Mouse (Mus musculus) gastrocnemius, adult 18-20 months (tissue): ENCODE results near the gene Cdh18. TPM values are rescaled to one million over a fixed set of nuclear protein-coding genes. Genes with fewer than 3 reads are reported as not detected.
"Not testable (repeated sequence)": the region's sequence is repeated elsewhere in the genome, so short reads cannot be mapped to it uniquely, and the experiment has no call there.

Experiments used
- DNase-seq: peaks from one replicate; pipeline ENCODE4 v3.0.0; 2021; ENCODE audit warnings: low spot score
- total RNA-seq, 2 experiments: library from RNA; stranded (reverse); gene quantifications; 2 replicates each; pipeline ENCODE4 v1.2.3; 2021

Cdh18 gene
- total RNA-seq, 2 experiments from 2014 or later: not detected

DNA sequence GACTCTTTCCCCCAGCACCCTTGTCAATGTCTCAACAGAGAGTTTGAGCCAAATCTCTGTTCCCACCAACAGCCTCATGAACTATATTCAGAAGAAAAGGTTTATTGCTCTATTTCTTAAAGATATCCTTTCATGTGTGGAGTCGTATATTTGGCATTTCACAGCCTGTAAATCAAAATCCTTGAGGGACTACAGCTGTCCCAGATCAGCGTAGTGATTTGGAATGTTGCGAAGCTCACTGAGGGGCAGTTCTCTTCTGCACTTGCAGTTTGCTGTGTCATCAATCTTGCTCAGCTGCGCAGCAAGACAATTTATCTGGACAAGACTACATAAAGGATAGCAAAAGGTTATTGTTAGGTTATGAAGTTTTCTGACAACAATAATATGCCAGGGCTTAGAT, 385.5 kb downstream of the Cdh18 start:
- no peak for DNase-seq

DNA sequence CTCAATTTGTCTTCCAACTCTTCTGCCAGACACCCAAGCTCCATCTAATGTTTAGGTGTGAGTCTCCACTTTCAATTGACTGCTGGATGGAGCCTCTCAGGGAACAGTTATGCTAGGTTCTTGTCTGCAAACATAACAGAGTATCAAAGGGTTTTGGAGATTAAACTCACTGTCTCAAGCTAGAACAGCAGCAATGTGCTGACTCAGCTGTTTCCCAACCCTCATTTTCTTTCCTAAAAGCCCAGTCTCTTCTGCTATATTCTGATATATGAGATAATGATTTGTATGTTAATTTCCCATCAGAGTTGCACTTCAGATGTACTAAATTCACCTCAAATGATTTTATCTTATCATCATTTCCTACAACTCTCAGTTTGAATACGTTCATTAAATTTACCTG, 398.4 kb downstream of the Cdh18 start:
- DNase-seq: no peak

DNA sequence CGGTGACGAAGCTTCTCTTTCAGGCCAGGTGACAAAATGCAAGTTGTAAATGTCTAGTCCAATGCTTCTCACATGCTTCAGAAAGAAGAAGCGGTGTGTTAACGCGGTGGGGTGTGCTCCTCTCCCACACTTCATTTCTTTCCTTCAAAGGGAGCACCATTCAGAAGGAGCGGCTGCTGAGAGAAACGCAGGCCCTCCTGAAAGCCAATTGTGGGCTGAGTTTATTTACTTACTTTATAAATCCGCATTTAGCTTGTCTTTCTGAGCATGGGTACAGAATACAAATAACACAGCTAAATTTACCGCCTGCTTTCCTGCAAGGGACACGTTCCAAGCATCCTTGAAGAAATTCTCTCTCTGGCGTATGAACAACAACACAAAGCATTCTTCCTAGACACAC, 420.6 kb downstream of the Cdh18 start:
- no peak for DNase-seq

DNA sequence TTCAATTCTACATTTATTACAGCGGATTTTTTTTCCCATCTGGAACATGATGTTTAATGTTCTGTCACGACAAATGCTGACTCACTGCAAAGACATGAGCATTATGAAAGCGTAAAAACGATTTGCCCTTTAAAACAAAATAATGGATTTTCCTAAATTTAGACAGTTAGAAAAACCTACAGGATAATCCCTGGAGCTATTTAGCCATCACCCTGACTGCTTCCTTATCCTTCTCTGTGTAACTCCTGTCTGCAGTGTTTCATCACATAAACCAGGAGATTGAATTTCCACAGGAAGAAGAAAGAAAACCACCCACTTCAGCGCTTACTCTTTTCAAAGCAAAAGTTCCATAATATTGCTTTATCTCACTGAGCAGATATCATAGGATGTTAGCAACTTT, 431.3 kb downstream of the Cdh18 start:
- DNase-seq: no peak

DNA sequence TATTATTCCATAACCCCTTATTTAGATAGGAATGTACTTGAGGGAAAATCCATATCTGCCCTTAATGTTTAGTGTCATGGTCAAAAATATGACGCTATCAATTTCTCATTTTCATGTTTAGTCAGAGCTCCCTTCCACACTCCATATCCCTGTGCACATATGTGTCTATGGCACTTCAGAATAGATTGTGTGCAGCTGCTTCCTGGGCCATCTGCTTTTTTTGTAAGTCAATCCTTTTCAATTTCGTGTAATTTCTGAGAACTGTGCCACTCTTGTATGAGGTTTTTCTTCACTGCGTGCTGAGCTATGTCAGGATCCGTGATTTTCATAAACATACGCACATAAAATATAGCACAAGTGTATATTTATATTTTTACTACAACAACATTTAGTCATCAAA, 435.8 kb downstream of the Cdh18 start:
- no peak for DNase-seq

DNA sequence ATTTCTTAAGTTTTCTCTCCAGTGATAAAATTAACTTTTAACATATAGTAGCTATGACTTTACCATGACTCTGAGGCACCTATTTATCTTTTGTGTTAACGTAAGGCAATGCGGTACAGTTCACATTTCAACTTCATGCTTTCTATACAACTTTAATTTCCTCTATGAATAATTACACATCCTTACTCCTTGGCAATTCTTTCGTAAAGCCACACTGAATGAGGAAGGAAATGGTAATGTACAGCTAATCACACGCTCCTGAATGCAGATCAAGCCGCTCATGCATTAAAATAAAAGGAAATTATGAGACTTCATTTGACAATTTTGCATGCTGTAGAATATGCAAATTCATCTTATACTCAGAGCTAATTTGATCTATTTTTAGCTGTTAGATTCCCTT, 467.9 kb downstream of the Cdh18 start:
- no peak for DNase-seq

DNA sequence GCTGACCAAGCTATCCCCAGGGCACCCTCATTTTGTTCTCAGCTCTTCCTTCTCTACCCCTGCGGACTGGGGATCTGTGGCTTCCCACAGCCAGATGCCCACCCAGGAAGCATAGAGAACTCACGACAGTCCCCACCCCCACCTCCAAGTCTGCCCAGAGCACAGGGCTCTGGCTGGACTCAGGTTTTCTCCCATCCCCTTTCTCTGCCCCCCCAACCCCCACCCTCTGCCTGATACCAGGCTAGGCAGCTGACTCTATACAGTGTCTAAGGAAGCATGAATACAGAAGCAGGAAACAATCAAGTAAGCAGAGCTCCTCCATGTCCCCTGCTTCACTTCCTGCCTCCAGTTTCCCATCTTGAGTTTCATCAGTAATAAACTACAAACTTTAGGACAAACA, 472.3 kb downstream of the Cdh18 start:
- no peak for DNase-seq

DNA sequence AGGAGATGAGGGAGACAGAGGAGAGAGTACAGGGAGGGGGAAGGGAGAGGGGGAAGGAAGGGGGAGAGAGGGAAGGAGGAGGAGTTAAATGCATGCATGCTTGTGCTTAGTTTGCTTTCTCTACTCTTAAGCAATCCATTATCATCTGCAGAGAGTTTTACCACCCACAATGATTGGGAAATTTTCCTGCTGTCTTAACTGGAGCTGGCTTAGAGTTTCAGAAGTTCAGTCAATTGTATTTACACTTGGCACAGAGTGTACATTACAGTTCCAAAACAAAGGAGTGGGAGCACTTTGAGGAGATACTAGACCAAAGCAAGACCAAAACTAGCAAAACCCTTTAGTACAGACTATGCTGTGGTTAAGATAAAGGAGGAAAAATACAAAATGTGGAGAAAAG, 473.8 kb downstream of the Cdh18 start:
- no peak for DNase-seq

DNA sequence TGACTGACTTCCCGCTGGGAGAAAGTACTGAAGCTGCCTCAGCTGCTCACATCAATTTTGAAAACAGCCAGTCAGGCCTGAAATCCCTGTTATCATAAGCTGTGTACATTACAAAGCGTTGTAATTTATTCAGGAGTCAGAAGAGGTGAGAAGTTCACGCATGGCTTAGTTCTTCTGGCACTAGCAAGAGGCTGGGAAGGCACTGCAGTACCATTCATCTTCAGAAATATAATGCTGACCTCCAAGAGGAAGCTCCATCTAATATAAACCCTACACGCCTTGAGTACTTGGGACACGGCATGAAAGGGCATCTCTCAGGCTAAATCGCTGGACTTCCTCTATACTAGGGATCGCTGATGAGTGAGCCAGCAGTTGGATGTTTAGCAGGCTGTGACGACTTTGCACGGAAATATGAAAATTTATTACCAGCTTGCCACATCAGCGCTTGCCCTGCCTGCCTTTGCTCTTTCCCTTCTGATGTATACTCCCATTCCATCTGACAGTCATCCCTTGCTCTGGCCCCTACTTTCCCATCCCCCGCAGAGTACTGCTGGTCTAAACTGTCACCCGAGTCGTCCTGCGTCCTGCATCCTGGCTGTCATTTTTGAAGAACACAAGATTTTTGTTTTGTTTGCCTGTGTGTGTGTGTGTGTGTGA, 486.9 kb downstream of the Cdh18 start:
- no peak for DNase-seq

DNA sequence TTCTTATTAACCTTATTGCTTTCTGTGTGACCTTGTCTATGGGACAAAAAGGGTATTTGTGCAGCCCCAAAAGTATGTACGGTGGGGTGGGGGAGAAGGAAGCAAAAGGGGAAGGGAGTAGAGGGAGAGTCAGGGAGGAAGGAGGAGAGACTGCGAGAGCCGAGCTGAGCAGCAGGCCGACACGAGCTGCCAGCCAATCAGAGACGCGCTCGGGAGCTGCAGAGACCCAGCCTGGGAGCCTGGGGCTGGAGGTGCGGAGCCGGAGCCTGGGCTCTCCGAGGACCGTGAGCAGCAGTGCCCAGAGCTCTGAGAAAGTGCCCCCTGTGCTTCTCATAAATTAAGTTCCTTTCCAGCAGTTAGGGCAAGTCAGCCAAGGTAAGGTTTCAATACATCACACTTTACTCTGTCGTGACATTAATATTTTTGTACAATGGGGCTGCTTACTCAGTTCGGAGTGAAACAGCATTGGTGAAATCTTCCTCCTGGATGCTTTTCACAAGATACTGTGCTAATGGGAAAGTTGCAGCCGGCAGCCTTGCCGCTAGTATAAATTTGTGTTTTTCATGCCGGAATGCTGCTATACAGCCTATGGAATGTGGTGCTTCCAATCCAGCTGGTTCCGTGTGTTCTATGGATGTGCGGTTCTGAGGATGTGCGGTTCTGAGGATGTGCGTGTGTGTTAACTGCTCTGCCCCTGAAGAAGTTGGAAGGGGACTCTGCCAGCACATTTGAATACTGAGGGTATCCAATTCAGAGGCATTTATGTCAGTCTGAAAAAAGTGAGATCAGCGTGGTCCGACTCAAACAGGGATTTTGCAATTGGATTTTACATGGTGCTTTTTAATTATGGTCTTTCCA, 487.6 kb downstream of the Cdh18 start:
- no peak for DNase-seq

DNA sequence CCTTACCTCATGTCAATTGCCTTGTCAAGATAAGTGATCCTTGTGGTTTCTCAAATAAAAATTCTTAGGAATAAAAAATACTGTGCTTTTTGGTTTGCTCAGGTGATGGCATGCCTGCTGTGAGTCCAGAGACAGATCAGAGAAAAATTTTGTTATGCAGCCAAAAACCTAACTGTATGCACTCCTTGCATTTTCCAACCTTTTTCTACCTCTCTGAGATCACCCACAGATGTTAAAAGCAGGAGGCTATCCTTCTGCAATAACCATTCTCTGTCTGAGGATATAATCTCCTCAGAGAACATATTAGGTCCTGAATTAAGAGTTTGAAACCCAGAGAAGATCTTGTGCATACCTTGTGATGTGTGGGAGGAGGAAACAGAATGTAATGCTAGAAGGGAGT, 488.7 kb downstream of the Cdh18 start:
- DNase-seq: no peak

DNA sequence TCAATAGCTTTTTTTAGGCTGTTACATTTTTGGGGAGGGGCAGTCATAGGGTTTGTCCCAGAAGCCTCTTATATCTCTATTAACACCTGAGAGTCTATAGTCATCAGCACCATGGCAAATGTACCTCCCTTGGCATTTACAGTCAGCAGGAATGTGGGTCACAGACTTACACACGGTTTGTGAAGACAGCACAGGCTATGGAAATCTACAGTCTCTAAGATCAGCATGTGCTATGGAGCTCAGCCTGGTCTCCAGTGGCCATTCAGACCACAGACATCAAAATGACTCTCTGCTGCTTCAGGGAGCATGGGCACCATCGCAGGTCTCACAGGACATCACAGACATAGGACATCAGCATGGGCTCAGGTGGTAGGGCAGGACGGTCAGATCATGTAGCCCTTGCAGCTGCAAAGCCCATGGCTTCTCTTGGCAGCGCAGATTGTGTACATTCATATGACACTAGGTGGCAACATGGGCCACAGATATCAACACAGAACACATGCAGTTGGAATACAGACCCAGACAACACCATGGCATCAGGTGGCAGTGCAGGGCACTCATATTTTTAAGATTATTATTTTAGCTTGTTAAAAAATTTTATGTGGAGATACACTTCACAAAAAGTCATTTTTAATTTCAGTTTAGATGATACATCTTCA, 497.4 kb downstream of the Cdh18 start:
- DNase-seq: no peak

DNA sequence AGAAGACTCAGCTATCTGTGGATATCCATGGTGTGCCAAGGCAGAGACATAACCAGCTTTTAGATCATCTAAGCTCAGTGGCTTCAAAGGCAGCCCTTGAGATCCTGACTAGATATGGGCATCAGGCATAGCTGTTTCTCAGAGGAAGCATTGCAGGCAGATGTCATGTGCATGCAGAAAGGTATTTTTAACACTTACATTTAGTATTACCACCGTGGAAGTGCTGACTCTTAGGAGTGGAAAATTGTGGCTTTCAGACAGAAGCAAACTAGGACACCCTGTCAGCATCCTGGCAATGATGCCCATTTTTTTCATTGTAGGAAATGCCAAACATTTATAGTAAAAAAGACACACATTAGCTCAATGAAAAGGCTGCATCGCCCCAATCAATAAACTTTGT, 503.2 kb downstream of the Cdh18 start:
- no peak for DNase-seq

DNA sequence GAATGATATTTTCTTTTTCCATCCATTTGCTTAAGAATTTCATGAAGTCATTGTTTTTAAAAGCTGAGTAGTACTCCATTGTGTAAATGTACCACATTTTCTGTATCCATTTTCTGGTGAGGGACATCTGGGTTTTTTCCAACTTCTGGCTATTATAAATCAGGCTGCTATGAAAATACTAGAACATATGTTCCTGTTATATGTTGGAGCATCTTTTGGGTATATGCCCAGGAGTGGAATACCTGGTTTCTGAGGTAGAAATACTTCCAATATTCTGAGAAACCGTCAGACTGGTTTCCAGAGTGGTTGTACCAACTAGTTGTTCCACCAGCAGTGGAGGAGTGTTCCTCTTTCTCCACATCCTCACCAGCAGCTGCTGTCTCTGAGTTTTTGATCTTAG, 536.5 kb downstream of the Cdh18 start:
- not testable (repeated sequence) for DNase-seq

DNA sequence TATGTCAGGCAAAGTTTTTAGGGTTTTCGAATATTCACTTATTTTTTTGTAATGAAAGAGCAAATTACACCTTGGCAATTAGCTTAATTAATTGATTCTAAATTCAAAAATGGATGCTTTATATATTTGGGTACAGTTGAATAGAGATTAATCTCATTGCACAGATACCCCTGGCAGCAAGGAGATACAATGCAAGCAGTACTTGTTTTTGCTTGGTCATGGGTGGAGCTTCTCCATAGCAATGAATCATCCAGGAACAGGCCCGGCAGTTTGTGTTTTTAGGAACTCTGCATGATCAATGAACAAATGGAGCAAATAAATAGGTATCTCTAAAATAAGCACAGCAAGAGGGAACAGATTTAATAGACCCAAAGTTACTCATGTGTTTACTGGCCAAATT, 538.7 kb downstream of the Cdh18 start:
- no peak for DNase-seq

DNA sequence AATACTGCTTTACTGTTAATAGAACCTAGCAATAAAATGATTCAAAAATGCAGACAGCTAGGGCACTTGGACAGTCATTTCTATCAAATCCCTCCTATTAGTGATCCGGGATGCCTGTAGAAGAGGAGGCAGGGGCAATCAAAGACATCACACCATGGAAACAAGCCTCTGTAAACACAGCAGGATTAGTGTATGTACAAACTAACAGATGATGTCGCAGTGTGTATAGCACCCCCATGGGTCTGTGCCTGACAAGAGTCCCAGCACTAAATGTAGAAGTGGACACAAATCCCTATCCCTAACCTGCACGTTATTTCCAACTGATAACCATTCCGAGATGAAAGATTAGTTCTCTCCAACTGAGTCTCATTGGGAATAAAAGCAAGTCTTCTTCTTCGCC, 547.8 kb downstream of the Cdh18 start:
- DNase-seq: no peak

DNA sequence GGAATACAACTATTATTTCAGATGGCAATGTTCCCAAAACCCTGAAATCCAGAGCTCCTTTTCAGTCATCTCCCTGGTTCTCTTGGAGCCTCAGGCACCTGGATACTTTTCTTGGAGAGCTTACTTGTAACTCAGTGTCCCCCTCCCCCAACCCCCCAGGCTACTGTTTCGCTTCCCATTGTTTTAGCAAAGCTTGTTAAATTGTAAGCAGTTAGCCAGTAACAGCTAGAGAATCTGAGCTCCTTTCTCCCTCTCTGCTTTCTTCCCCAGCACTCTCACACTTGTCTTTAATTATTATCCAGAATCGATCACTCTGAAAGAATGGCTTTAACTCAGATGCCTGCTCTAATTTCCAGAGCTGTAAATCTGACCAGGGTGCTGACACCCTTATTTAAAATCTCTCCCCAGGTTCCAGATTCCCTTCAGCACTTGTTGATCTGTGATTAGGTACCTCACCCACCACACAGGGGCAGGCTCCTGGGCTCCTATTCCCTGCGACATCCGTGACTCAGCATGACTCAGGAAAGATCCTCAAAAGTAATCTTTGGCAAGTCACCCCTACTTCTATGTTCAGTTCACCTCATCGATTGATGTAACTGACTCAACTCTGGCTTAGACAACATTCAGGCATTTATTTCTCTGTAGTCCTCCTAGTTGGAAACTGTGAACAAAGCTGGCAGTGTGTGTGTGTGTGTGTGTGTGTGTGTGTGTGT, 556.0 kb downstream of the Cdh18 start:
- no peak for DNase-seq

DNA sequence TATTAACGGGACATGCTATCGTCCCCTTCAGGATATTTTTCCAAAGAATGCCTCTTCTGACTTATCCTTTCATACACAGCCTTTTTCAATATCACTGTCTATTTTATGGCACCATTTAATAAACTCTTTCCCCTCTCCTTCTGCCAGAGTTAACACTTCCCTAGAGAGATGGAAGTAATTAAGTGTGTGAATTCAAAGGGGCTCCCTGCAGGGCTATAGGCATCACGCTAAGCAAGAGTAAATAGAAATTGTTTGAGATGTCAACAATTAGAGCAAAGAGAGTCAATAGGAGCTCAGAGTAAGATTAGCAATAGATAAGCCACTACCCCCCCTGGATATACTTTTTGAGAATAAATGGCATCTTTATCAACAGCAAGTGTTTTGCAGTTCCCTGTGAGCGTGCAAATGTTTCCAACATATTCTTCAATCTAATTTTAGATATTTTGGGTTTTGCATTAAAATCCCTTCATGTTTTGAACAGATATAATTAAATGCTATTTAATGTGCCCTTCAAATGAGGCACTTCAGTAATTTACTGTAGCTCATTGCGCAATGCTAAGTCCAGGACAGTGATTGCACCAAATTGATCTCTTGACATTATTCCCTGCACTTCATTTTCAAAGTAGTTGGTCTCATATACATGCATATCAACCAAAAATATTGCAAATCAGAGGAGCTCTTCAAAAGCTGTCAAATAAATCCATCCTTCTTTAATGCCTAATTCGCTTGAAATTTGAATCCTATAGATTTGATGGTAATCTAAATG, 586.3 kb downstream of the Cdh18 start:
- DNase-seq: no peak

DNA sequence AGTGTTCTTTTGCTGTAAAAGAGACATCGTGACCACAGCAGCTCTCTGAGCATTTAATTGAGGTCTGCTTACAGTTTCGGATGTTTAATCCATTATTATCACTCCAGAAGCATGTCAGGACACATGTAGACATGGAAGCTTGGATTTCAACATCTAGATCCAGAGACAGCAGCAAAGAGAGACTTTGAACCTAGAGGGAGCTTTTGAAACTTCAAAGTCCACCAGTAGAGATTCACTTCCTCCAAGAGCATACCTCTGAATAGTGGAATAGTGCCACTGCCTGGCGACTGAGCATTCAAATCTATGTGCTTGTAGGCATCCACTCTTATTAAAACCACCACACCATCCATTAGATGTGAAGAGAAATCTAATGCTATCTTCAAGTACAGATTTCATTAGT, 588.1 kb downstream of the Cdh18 start:
- no peak for DNase-seq

DNA sequence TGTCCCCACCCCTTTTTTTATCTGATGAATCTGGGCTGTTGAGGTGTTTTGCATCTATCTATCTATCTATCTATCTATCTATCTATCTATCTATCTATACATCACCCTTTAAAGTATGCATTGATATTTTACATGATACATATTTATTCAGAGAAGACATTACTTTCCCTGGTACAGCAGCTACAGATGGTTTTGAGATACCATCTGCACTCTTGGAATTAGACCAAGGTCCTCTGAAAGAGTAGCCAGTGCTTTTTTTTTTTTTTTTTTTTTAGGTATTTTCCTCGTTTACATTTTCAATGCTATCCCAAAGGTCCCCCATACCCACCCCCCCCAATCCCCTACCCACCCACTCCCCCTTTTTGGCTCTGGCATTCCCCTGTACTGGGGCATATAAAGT, 594.1 kb downstream of the Cdh18 start:
- DNase-seq: not testable (repeated sequence)

DNA sequence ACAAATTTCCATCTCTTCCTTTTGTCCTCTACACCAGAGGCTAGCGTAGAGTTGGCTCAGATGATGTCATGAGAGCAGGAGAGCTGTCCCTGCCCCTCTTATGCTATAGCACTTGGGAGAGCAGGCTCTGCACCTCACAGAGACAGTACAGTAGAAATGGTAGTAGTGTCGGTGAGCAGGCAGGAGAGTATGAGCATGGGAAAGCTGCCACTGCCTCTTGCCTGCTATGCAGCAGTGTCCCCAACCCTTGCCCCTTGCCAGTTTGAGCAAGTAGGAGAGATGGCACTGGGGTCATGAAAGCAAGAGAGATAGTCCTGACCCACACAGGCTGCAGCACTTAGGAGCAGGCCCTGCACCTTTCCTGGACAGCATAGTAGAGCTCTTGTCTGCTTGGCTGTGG, 607.1 kb downstream of the Cdh18 start:
- DNase-seq: no peak
